Mouse (Mus musculus): ENCODE measurements at regions not wholly inside any gene's neighbourhood (a gene's known extent, or its start where the extent isn't known, plus 50 kb on each side); places are given as distances from the start of the nearest gene placed in this dataset.

GRCm38 (mm10) chr2:51065821-51066220 lies 83.1 kb downstream of the Rnd3 start:
- TF ChIP-seq MAFK (IDR thresholded peaks at IDR 0.05; ENCODE audit: insufficient read depth, low read depth, low read length) = no peak
- TF ChIP-seq ZNF384 (IDR thresholded peaks at IDR 0.05; ENCODE audit: low read depth, low read length) = no peak
- TF ChIP-seq CHD2 (IDR thresholded peaks at IDR 0.05; ENCODE audit: low read depth, low read length) = no peak
- TF ChIP-seq ZC3H11A (IDR thresholded peaks at IDR 0.05; ENCODE audit: borderline replicate concordance, low read depth, low read length) = no peak
